Mouse (Mus musculus) neural tube, embryonic 12.5 days (tissue): ENCODE results near the gene Bsnd. TPM values are rescaled to one million over a fixed set of nuclear protein-coding genes. Genes with fewer than 3 reads are reported as not detected.

Experiments
- ATAC-seq: fragments of 200-750 bp; cut with Nextera tagmentation; 2 replicates; pipeline ENCODE4 v1.8.0; 2017; ENCODE audit warnings: low read depth, mild to moderate bottlenecking, moderate TSS enrichment, moderate library complexity; ENCODE audit not compliant: low FRiP score
- H3K27ac ChIP-seq: fragments of 300-500 bp; sonication (generic); 2 replicates; pipeline ENCODE4 v1.5.1; 2016
- H3K27me3 ChIP-seq: fragments of 300-500 bp; sonication (generic); replicated peaks from 2 replicates; pipeline ENCODE4 v1.6.1; 2016; ENCODE audit warnings: mild to moderate bottlenecking
- H3K36me3 ChIP-seq: fragments of 300-500 bp; sonication (generic); 2 replicates; pipeline ENCODE4 v1.6.1; 2016; ENCODE audit warnings: mild to moderate bottlenecking
- H3K4me1 ChIP-seq: fragments of 300-500 bp; sonication (generic); 2 replicates; pipeline ENCODE4 v1.6.1; 2016
- H3K4me2 ChIP-seq: fragments of 300-500 bp; sonication (generic); replicated peaks from 2 replicates; pipeline ENCODE4 v1.6.1; 2016; ENCODE audit warnings: mild to moderate bottlenecking
- H3K4me3 ChIP-seq: fragments of 300-500 bp; sonication (generic); 2 replicates; pipeline ENCODE4 v1.5.1; 2016
- H3K9ac ChIP-seq: fragments of 300-500 bp; sonication (generic); 2 replicates; pipeline ENCODE4 v1.6.1; 2016; ENCODE audit warnings: mild to moderate bottlenecking
- H3K9me3 ChIP-seq: fragments of 300-500 bp; sonication (generic); 2 replicates; pipeline ENCODE4 v1.6.1; 2016; ENCODE audit warnings: mild to moderate bottlenecking
- WGBS: fragments of 180-500 bp; shearing (Covaris S2); methylation state at CpG from one replicate; pipeline ENCODE4 v1.1.7; 2016; 5-methylcytosine and 5-hydroxymethylcytosine counted together
- polyA plus RNA-seq: library from polyadenylated mRNA; unstranded; fragments of >200 nt; fragmentation: Nextera tagmentation; extraction: Ambion mirVana; gene quantifications from 2 replicates; pipeline ENCODE4 v1.2.1, GENCODE M21; 2016

Bsnd gene
- polyA plus RNA-seq, 1 experiment from 2014 or later, result not detected

- no peaks in the 10 kb centered on the region for H3K27me3 ChIP-seq
- no peak overlapping the region for H3K4me2 ChIP-seq
- WGBS, result 80% methylated on average over 4 of the region's 4 CpGs
- H3K27ac ChIP-seq, result no peak overlapping the region
- H3K9ac ChIP-seq, result no peak overlapping the region
- no peaks in the 10 kb centered on the region for H3K9me3 ChIP-seq
- no peaks in the 10 kb centered on the region for H3K4me1 ChIP-seq
- H3K4me3 ChIP-seq, result no peak overlapping the region
- no peak for ATAC-seq
- no peaks in the 10 kb centered on the region for H3K36me3 ChIP-seq
These were observed 17.8 kb upstream of the Bsnd start for GRCm38 (mm10) chr4:106509888-106510287.

- WGBS, result 80% methylated on average over 14 of the region's 14 CpGs
- Histone ChIP-seq H3K4me2 (no peak overlapping the region), H3K27me3 (no peaks in the 10 kb centered on the region), H3K4me3 (no peak overlapping the region), H3K9ac (no peak overlapping the region), H3K9me3 (no peaks in the 10 kb centered on the region), H3K27ac (no peak overlapping the region), H3K4me1 (no peaks in the 10 kb centered on the region), H3K36me3 (no peaks in the 10 kb centered on the region)
- no peak for ATAC-seq
These were observed 13.5 kb upstream of the Bsnd start for GRCm38 (mm10) chr4:106505453-106506058.

GRCm38 (mm10) chr4:106503578-106503977, 11.5 kb upstream of the Bsnd start:
- 91% methylated on average over 3 of the region's 3 CpGs for WGBS
- H3K9ac ChIP-seq, result no peak overlapping the region

GRCm38 (mm10) chr4:106500066-106500465, 8.0 kb upstream of the Bsnd start:
- H3K4me1 ChIP-seq, result peaks cover 17% of the 10 kb centered on the region
- no peak for ATAC-seq
- no peaks in the 10 kb centered on the region for H3K9me3 ChIP-seq
- no peak overlapping the region for H3K27ac ChIP-seq
- no peak overlapping the region for H3K4me3 ChIP-seq
- no peak overlapping the region for H3K4me2 ChIP-seq
- no peaks in the 10 kb centered on the region for H3K27me3 ChIP-seq
- WGBS, result 81% methylated on average over 10 of the region's 10 CpGs
- no peak overlapping the region for H3K9ac ChIP-seq
- H3K36me3 ChIP-seq, result no peaks in the 10 kb centered on the region

More at GRCm38 (mm10) chr4:106503578-106503977, 11.5 kb upstream of the Bsnd start:
- no peak overlapping the region for H3K4me3 ChIP-seq
- H3K27ac ChIP-seq, result no peak overlapping the region
- H3K9me3 ChIP-seq, result no peaks in the 10 kb centered on the region
- no peaks in the 10 kb centered on the region for H3K36me3 ChIP-seq
- no peaks in the 10 kb centered on the region for H3K27me3 ChIP-seq
- peaks cover 12% of the 10 kb centered on the region; the same call in 1 of the 2 replicates for H3K4me1 ChIP-seq
- H3K4me2 ChIP-seq, result no peak overlapping the region
- no peak for ATAC-seq

- no peak for ATAC-seq
- peaks cover 17% of the 10 kb centered on the region for H3K4me1 ChIP-seq
- no peaks in the 10 kb centered on the region for H3K36me3 ChIP-seq
- H3K27ac ChIP-seq, result no peak overlapping the region
- H3K4me2 ChIP-seq, result no peak overlapping the region
- WGBS, result 37% methylated on average over 3 of the region's 3 CpGs
- H3K9ac ChIP-seq, result no peak overlapping the region
- H3K9me3 ChIP-seq, result no peaks in the 10 kb centered on the region
- no peak overlapping the region for H3K4me3 ChIP-seq
- H3K27me3 ChIP-seq, result no peaks in the 10 kb centered on the region
These were observed 6.4 kb upstream of the Bsnd start for GRCm38 (mm10) chr4:106498471-106498844.

- no peak overlapping the region for H3K4me2 ChIP-seq
- H3K9me3 ChIP-seq, result no peaks in the 10 kb centered on the region
- no peak overlapping the region for H3K9ac ChIP-seq
- no peaks in the 10 kb centered on the region for H3K36me3 ChIP-seq
- WGBS, result 62% methylated on average over 8 of the region's 8 CpGs
- no peak for ATAC-seq
- H3K27ac ChIP-seq, result no peak overlapping the region
- no peak overlapping the region for H3K4me3 ChIP-seq
- H3K27me3 ChIP-seq, result no peaks in the 10 kb centered on the region
- H3K4me1 ChIP-seq, result peaks cover 17% of the 10 kb centered on the region
These were observed 5.8 kb upstream of the Bsnd start for GRCm38 (mm10) chr4:106497776-106498470.

- Histone ChIP-seq H3K4me2 (no peak overlapping the region), H3K4me3 (no peak overlapping the region), H3K36me3 (no peaks in the 10 kb centered on the region), H3K27me3 (no peaks in the 10 kb centered on the region), H3K4me1 (peaks cover 17% of the 10 kb centered on the region), H3K9me3 (no peaks in the 10 kb centered on the region), H3K9ac (no peak overlapping the region), H3K27ac (no peak overlapping the region)
- WGBS, result 59% methylated on average over 6 of the region's 6 CpGs
- no peak for ATAC-seq
These were observed 4.8 kb upstream of the Bsnd start for GRCm38 (mm10) chr4:106496833-106497232.

- Histone ChIP-seq H3K4me1 (peaks cover 6% of the 10 kb centered on the region), H3K4me2 (no peak overlapping the region), H3K4me3 (no peak overlapping the region), H3K27me3 (no peaks in the 10 kb centered on the region), H3K9me3 (no peaks in the 10 kb centered on the region), H3K36me3 (no peaks in the 10 kb centered on the region), H3K9ac (no peak overlapping the region), H3K27ac (no peak overlapping the region)
- no peak for ATAC-seq
- WGBS, result 85% methylated on average over 2 of the region's 2 CpGs
These were observed 1.6 kb upstream of the Bsnd start for GRCm38 (mm10) chr4:106493639-106494038.

- Histone ChIP-seq H3K4me1 (no peaks in the 10 kb centered on the region), H3K9me3 (no peaks in the 10 kb centered on the region), H3K4me2 (no peak overlapping the region), H3K27ac (no peak overlapping the region), H3K27me3 (no peaks in the 10 kb centered on the region), H3K36me3 (no peaks in the 10 kb centered on the region), H3K4me3 (no peak overlapping the region), H3K9ac (no peak overlapping the region)
- WGBS, result 69% methylated on average over 4 of the region's 4 CpGs
- no peak for ATAC-seq
These were observed 1.5 kb downstream of the Bsnd start for GRCm38 (mm10) chr4:106490620-106491019.

- H3K4me3 ChIP-seq, result no peak overlapping the region
- 91% methylated on average over 1 of the region's 1 CpGs for WGBS
- H3K4me1 ChIP-seq, result peaks cover 5% of the 10 kb centered on the region
- H3K4me2 ChIP-seq, result no peak overlapping the region
- ATAC-seq, result no peak
- no peak overlapping the region for H3K9ac ChIP-seq
- H3K27ac ChIP-seq, result no peak overlapping the region
- H3K27me3 ChIP-seq, result no peaks in the 10 kb centered on the region
- H3K36me3 ChIP-seq, result no peaks in the 10 kb centered on the region
- no peaks in the 10 kb centered on the region for H3K9me3 ChIP-seq
These were observed 8.3 kb downstream of the Bsnd start for GRCm38 (mm10) chr4:106483831-106484230.

- no peaks in the 10 kb centered on the region for H3K9me3 ChIP-seq
- no peak overlapping the region for H3K4me3 ChIP-seq
- H3K9ac ChIP-seq, result no peak overlapping the region
- H3K27me3 ChIP-seq, result no peaks in the 10 kb centered on the region
- H3K27ac ChIP-seq, result no peak overlapping the region
- no peak overlapping the region for H3K4me2 ChIP-seq
- no peak for ATAC-seq
- peaks cover 5% of the 10 kb centered on the region for H3K4me1 ChIP-seq
- no peaks in the 10 kb centered on the region for H3K36me3 ChIP-seq
- 46% methylated on average over 7 of the region's 7 CpGs for WGBS
These were observed 8.8 kb downstream of the Bsnd start for GRCm38 (mm10) chr4:106483215-106483727.

- Histone ChIP-seq H3K27ac (no peak overlapping the region), H3K9ac (no peak overlapping the region), H3K4me1 (peaks cover 5% of the 10 kb centered on the region), H3K27me3 (no peaks in the 10 kb centered on the region), H3K4me3 (no peak overlapping the region), H3K36me3 (no peaks in the 10 kb centered on the region), H3K9me3 (no peaks in the 10 kb centered on the region), H3K4me2 (no peak overlapping the region)
- no peak for ATAC-seq
- 65% methylated on average over 3 of the region's 3 CpGs for WGBS
These were observed 11.5 kb downstream of the Bsnd start for GRCm38 (mm10) chr4:106480545-106480944.

GRCm38 (mm10) chr4:106474241-106474640, 17.8 kb downstream of the Bsnd start:
- H3K27me3 ChIP-seq, result no peaks in the 10 kb centered on the region
- ATAC-seq, result peak; percentile 67
- H3K4me2 ChIP-seq, result no peak overlapping the region
- H3K27ac ChIP-seq, result no peak overlapping the region
- H3K9me3 ChIP-seq, result no peaks in the 10 kb centered on the region
- no peak overlapping the region for H3K9ac ChIP-seq
- 7% methylated on average over 6 of the region's 6 CpGs for WGBS
- H3K4me3 ChIP-seq, result no peak overlapping the region
- no peaks in the 10 kb centered on the region for H3K4me1 ChIP-seq
- no peaks in the 10 kb centered on the region for H3K36me3 ChIP-seq
